Mouse (Mus musculus) midbrain, embryonic 14.5 days (tissue): Measurements from ENCODE around the gene Dusp15. TPM values are rescaled to one million over a fixed set of nuclear protein-coding genes. Genes with fewer than 3 reads are reported as not detected.

Experiments used
- ATAC-seq: fragments of 200-750 bp; cut with Nextera tagmentation; 2 replicates; pipeline ENCODE4 v1.8.0; 2017; ENCODE audit warnings: moderate number of reproducible peaks, moderate library complexity; ENCODE audit not compliant: low FRiP score, low TSS enrichment
- DNase-seq: peaks from one replicate; pipeline ENCODE4 v3.0.0-alpha.2; 2015
- H3K27ac ChIP-seq: fragments of 300-500 bp; sonication (generic); replicated peaks from 2 replicates; pipeline ENCODE4 v1.5.1; 2014; ENCODE audit warnings: mild to moderate bottlenecking, low read depth, low read length, moderate library complexity
- H3K27me3 ChIP-seq: fragments of 300-500 bp; sonication (generic); 2 replicates; pipeline ENCODE4 v1.6.1; 2014; ENCODE audit warnings: low read length, control low read depth, mixed read lengths; ENCODE audit not compliant: control insufficient read depth, insufficient read depth
- H3K36me3 ChIP-seq: fragments of 300-500 bp; sonication (generic); 2 replicates; pipeline ENCODE4 v1.6.1; 2014; ENCODE audit warnings: low read length, control low read depth; ENCODE audit not compliant: control insufficient read depth, insufficient read depth
- H3K4me1 ChIP-seq: fragments of 300-500 bp; sonication (generic); 2 replicates; pipeline ENCODE4 v1.6.1; 2014; ENCODE audit warnings: mild to moderate bottlenecking, antibody characterized with exemption, low read length, control low read depth; ENCODE audit not compliant: control insufficient read depth, insufficient read depth
- H3K4me2 ChIP-seq: fragments of 300-500 bp; sonication (generic); 2 replicates; pipeline ENCODE4 v1.6.1; 2014; ENCODE audit warnings: mild to moderate bottlenecking, low read length, moderate library complexity
- H3K4me3 ChIP-seq: fragments of 300-500 bp; sonication (generic); replicated peaks from 2 replicates; pipeline ENCODE4 v1.5.1; 2014; ENCODE audit warnings: low read depth, low read length
- H3K9ac ChIP-seq: fragments of 300-500 bp; sonication (generic); replicated peaks from 2 replicates; pipeline ENCODE4 v1.6.1; 2014; ENCODE audit warnings: mild to moderate bottlenecking, low read length, moderate library complexity
- H3K9me3 ChIP-seq: fragments of 300-500 bp; sonication (generic); 2 replicates; pipeline ENCODE4 v1.6.1; 2016; ENCODE audit warnings: low read length, control low read depth, mixed read lengths; ENCODE audit not compliant: control insufficient read depth
- WGBS: fragments of 180-500 bp; shearing (Covaris S2); extraction: QIAGEN DNeasy Blood & Tissue Kit; methylation state at CpG from one replicate; pipeline ENCODE4 v1.1.7; 2014; 5-methylcytosine and 5-hydroxymethylcytosine counted together
- polyA plus RNA-seq: library from polyadenylated mRNA; unstranded; fragments of >200 nt; fragmentation: Nextera tagmentation; extraction: Ambion mirVana; gene quantifications from 2 replicates; pipeline ENCODE4 v1.2.1, GENCODE M21; 2014

Dusp15 gene
- polyA plus RNA-seq, 1 experiment from 2014 or later, result 7.3 TPM

DNA sequence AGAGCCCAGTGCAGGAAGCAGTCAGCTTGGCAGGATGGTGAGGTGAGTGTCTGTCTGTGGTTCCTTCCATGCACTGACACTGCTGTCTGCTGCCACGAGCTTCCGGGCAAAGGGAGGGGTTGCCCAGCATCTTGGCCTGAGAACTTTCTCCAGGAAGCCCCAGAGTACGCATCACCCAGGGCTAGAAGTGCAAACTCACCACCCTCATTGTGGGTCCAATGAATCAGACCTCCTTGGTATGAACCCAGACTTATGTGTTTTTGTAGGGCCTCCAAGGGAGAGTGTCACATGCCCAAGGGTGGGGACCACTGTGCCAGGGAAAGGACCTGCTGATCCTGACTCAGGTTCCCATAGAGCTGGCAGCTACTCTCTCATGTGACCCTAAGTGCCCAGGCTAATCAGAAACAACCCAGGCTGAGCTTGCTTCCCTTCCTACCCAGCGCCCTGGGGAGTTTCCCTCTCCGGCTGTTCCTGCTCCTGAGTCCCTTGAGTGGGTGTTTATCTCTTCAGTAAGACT lies 47.3 kb downstream of the Dusp15 start:
- WGBS, result 74% methylated on average over 5 of the region's 5 CpGs
- Histone ChIP-seq H3K9me3 (no peaks in the 10 kb centered on the region), H3K36me3 (no peaks in the 10 kb centered on the region), H3K9ac (no peak overlapping the region), H3K4me1 (no peaks in the 10 kb centered on the region), H3K27ac (no peak overlapping the region), H3K4me2 (no peak overlapping the region), H3K27me3 (no peaks in the 10 kb centered on the region), H3K4me3 (no peak overlapping the region)
- ATAC-seq (no peak), DNase-seq (no peak)

DNA sequence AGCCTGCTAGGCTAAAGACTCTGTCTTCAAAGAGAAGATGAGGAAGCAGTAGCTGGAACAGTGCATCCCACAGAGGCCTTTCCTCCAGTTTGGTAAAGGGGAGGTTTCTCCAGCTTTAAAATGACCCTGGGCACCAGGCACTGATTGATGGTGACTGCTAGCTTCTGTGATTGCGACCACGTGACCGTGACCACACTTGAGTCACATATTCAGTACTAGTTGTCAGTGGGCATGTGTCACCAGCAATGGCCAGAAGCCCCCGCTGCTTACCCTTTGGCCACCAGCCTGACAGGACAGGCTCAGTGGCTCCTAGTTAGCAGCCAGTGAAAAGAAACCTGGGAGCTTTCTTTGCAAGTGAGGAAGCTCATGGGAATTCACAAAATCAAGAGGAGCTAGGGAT lies 47.9 kb downstream of the Dusp15 start:
- no peaks in the 10 kb centered on the region for H3K36me3 ChIP-seq
- H3K9ac ChIP-seq, result no peak overlapping the region
- no peak overlapping the region for H3K4me2 ChIP-seq
- ATAC-seq, result no peak
- H3K4me3 ChIP-seq, result no peak overlapping the region
- DNase-seq, result no peak
- H3K9me3 ChIP-seq, result no peaks in the 10 kb centered on the region
- no peak overlapping the region for H3K27ac ChIP-seq
- WGBS, result 73% methylated on average over 4 of the region's 4 CpGs
- no peaks in the 10 kb centered on the region for H3K27me3 ChIP-seq
- no peaks in the 10 kb centered on the region for H3K4me1 ChIP-seq

DNA sequence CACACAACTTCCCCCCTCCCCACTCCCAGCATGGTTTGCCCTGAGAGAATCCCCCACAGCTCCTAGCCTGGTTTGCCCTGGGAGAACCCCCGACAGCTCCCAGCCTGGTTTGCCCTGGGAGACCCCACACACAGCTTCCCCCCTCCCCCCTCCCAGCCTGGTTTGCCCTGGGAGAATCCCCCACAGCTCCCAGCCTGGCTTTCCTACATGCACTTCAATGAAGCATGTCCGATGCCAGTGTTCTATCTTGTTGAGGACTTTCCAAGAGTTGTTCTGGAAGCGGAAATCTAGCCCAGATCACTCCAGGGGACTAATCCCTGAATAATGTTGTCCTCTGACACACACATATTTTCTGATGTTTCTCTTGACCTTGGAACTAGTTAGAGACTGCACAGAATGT lies 48.8 kb downstream of the Dusp15 start:
- H3K27ac ChIP-seq, result no peak overlapping the region
- no peaks in the 10 kb centered on the region for H3K4me1 ChIP-seq
- no peak overlapping the region for H3K9ac ChIP-seq
- WGBS, result 15% methylated on average over 3 of the region's 3 CpGs
- no peak for DNase-seq
- no peak overlapping the region for H3K4me3 ChIP-seq
- H3K9me3 ChIP-seq, result no peaks in the 10 kb centered on the region
- no peaks in the 10 kb centered on the region for H3K36me3 ChIP-seq
- H3K27me3 ChIP-seq, result no peaks in the 10 kb centered on the region
- no peak for ATAC-seq
- no peak overlapping the region for H3K4me2 ChIP-seq

DNA sequence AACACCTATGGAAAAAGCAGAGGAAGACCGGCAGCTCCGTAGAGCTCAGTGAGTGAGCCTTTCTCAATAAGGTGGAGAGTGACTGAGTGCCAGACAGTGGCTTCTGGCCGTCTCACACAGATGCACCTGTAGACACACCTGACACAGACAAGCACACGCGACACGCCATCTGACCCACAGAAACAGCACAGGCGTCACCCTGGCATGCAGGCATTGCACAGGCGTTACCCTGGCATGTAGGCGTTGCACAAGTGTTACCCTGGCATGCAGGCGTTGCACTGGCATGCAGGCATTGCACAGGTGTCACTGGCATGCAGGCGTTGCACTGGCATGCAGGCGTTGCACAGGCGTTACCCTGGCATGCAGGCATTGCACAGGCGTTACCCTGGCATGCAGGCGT lies 50.2 kb downstream of the Dusp15 start:
- 94% methylated on average over 15 of the region's 15 CpGs for WGBS
- Histone ChIP-seq H3K27ac (no peak overlapping the region), H3K27me3 (no peaks in the 10 kb centered on the region), H3K9ac (no peak overlapping the region), H3K4me1 (no peaks in the 10 kb centered on the region), H3K9me3 (no peaks in the 10 kb centered on the region), H3K4me3 (no peak overlapping the region), H3K4me2 (no peak overlapping the region), H3K36me3 (no peaks in the 10 kb centered on the region)
- ATAC-seq, result no peak
- no peak for DNase-seq

DNA sequence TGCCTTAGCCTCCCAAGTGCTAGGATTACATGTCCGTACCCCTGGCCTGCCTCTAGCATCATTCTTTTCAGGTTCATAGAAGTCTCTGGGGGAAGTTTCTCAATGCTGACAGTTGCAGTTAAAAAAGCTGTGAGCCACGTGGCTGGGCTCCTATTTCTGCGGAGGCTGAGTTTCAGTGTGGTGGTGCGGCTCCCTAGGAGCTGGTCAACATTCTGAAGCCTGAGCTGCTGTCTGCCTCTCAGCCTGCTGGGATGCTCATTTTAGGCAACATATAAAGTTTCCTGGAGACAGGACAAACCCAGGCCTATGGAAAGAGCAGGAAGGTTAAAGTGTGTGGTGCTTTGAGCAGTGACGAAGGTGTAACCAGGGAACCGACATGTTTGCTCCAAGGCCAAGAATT lies 52.5 kb downstream of the Dusp15 start:
- DNase-seq (no peak), ATAC-seq (no peak)
- no peaks in the 10 kb centered on the region for H3K9me3 ChIP-seq
- WGBS, result 83% methylated on average over 6 of the region's 6 CpGs
- peaks cover 3% of the 10 kb centered on the region; the same call in 1 of the 2 replicates for H3K36me3 ChIP-seq
- no peak overlapping the region for H3K4me2 ChIP-seq
- H3K27me3 ChIP-seq, result no peaks in the 10 kb centered on the region
- H3K4me3 ChIP-seq, result no peak overlapping the region
- no peaks in the 10 kb centered on the region for H3K4me1 ChIP-seq
- no peak overlapping the region for H3K27ac ChIP-seq
- no peak overlapping the region for H3K9ac ChIP-seq

DNA sequence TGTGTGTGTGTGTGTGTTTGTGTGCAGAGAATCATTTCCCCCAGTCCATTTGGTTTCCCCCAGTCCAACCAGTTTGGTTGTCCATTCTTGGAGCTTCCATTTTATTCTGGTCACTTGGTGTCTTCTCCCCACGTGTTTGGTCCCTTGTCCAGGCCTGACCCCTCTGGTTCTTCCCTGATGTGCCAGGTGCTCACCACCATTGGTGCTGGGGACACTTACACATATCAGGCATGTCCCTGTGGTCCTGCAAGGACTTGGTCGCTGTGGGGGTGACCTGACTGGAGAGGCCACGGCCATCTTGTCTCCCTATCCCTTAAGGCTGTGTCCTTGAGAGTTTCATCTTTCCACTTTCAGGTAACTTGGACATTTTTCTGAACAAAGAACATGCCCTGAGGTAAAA lies 54.6 kb downstream of the Dusp15 start:
- Histone ChIP-seq H3K27me3 (no peaks in the 10 kb centered on the region), H3K36me3 (peaks cover 8% of the 10 kb centered on the region), H3K27ac (no peak overlapping the region), H3K9ac (no peak overlapping the region), H3K9me3 (no peaks in the 10 kb centered on the region), H3K4me3 (no peak overlapping the region), H3K4me1 (no peaks in the 10 kb centered on the region), H3K4me2 (no peak overlapping the region)
- 94% methylated on average over 3 of the region's 3 CpGs for WGBS
- ATAC-seq (no peak), DNase-seq (no peak)

DNA sequence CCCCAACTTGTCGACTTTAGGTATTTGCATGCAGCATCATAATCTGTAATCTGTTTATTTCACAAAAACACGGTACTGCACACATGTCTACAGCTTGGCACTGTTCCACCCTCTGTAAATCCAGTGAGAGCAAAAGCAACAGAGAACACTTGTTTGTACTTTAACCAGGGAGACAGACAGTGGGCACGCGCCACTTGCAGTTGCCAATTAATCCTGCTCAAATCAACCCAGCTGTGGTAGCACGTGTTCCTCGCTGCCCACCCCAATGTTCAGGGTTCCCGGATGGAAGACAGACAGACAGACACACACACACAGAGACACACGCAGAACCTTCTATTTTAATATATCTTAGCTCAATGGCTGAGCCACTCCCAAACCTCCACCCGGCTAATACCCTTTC lies 55.7 kb downstream of the Dusp15 start:
- Histone ChIP-seq H3K27ac (no peak overlapping the region), H3K9me3 (no peaks in the 10 kb centered on the region), H3K36me3 (peaks cover 8% of the 10 kb centered on the region), H3K27me3 (no peaks in the 10 kb centered on the region), H3K4me3 (no peak overlapping the region), H3K9ac (no peak overlapping the region), H3K4me1 (no peaks in the 10 kb centered on the region), H3K4me2 (no peak overlapping the region)
- ATAC-seq (no peak), DNase-seq (no peak)
- 89% methylated on average over 9 of the region's 9 CpGs for WGBS

Other genes starting within 250 kb of the Dusp15 start
- 33.5 and 38.8 TPM in 2 replicates for gene Id1, start 215.4 kb downstream of the Dusp15 start, polyA plus RNA-seq
- 5.4 and 5.6 TPM in 2 replicates for gene Cox4i2, start 197.5 kb downstream of the Dusp15 start, polyA plus RNA-seq
- gene Bcl2l1, start 120.0 kb downstream of the Dusp15 start, polyA plus RNA-seq, result 171 and 208 TPM in 2 replicates
- 14.2 and 27.5 TPM in 2 replicates for gene Tpx2, start 103.7 kb downstream of the Dusp15 start, polyA plus RNA-seq
- gene Mylk2, start 40.3 kb downstream of the Dusp15 start, polyA plus RNA-seq, result not detected in 2 replicates
- 2.8 and 4.7 TPM in 2 replicates for gene Foxs1, start 18.5 kb downstream of the Dusp15 start, polyA plus RNA-seq
- gene Ttll9, start 10.8 kb upstream of the Dusp15 start, polyA plus RNA-seq, result 5.3 and 7.1 TPM in 2 replicates
- 117 and 177 TPM in 2 replicates for gene Pdrg1, start 63.7 kb upstream of the Dusp15 start, polyA plus RNA-seq
- gene Xkr7, start 80.2 kb upstream of the Dusp15 start, polyA plus RNA-seq, result 1.0 and 2.1 TPM in 2 replicates
- 1.5 and 2.0 TPM in 2 replicates for gene Ccm2l, start 114.3 kb upstream of the Dusp15 start, polyA plus RNA-seq
- 1.4 and 2.3 TPM in 2 replicates for gene Hck, start 156.8 kb upstream of the Dusp15 start, polyA plus RNA-seq
- gene Tm9sf4, start 209.6 kb upstream of the Dusp15 start, polyA plus RNA-seq, result 80.1 and 89.8 TPM in 2 replicates